Comparison of ENCODE assay signal across 16 mouse cellular contexts in genomic region chr9:14304262-14304968, GRCm38 (mm10). TPM values are rescaled to one million over a fixed set of nuclear protein-coding genes. Genes with fewer than 3 reads are reported as not detected.
DNase-seq lines count a peak whose midpoint lies in the region; ATAC-seq and TF ChIP-seq lines count a peak whose summit lies in the region.
"Had no signal": no experiment of that assay in that cellular context is flagged by ENCODE, and none has a peak within 500 bp of the region (broad histone marks: within the 10 kb centered on the region; RNA-seq: fewer than 3 reads in every experiment).

No protein-coding gene starts in this region.

- no peak overlapping the region for H3K27ac ChIP-seq in forebrain, embryonic 14.5 days (ENCODE audit: low read depth, low read length)
- H3K27ac ChIP-seq in hindbrain, embryonic 16.5 days (ENCODE audit: low read depth, low read length), result peak overlapping the region; percentile 31; the same call in 1 of the 2 replicates
- no peak overlapping the region for H3K27ac ChIP-seq in neural tube, embryonic 12.5 days
- no peak overlapping the region for H3K27ac ChIP-seq in lung, postnatal 0 days (ENCODE audit: low read length)
- H3K27ac ChIP-seq: embryonic facial prominence, embryonic 10.5 days; intestine, embryonic 15.5 days; limb, embryonic 12.5 days had no signal

- ATAC-seq in forebrain, embryonic 14.5 days, result peak; percentile 94
- ATAC-seq in hindbrain, embryonic 16.5 days, result peak; percentile 84
- ATAC-seq in neural tube, embryonic 12.5 days (ENCODE audit: low FRiP score, low read depth), result peak; percentile 69
- no peak for ATAC-seq in lung, postnatal 0 days
- ATAC-seq: intestine, embryonic 15.5 days had no signal

- DNase-seq in embryo, embryonic 10.5 days (ENCODE audit: low spot score), result peak; percentile 41
- peak; percentile 85 for DNase-seq in forebrain, embryonic 14.5 days (ENCODE audit: low spot score)
- DNase-seq in kidney, postnatal 4 days, result no peak
- no peak for DNase-seq in layer of hippocampus, postnatal 10 days (ENCODE audit: low spot score in 2 of 2)
- no peak for DNase-seq in lung, postnatal 0 days (ENCODE audit: low spot score)
- DNase-seq: cerebellum, adult 2 months; gastrocnemius, postnatal 14 days; kidney, postnatal 10 days; lung, postnatal 4 days; thymus, adult 2 months had no signal

- TF ChIP-seq CTCF in lung, postnatal 0 days (IDR thresholded peaks at IDR 0.05), result no peak

- H3K9me3 ChIP-seq in forebrain, embryonic 14.5 days (replicated peaks; ENCODE audit: control insufficient read depth, low read length), result no peaks in the 10 kb centered on the region
- no peaks in the 10 kb centered on the region for H3K9me3 ChIP-seq in hindbrain, embryonic 16.5 days (ENCODE audit: control insufficient read depth, low read length)
- H3K9me3 ChIP-seq in neural tube, embryonic 12.5 days, result no peaks in the 10 kb centered on the region
- no peaks in the 10 kb centered on the region for H3K9me3 ChIP-seq in lung, postnatal 0 days (ENCODE audit: low read length)
- H3K9me3 ChIP-seq: embryonic facial prominence, embryonic 10.5 days; heart, embryonic 12.5 days; intestine, embryonic 15.5 days; limb, embryonic 12.5 days had no signal

- no peak overlapping the region for H3K4me2 ChIP-seq in forebrain, embryonic 14.5 days (ENCODE audit: low read length)
- H3K4me2 ChIP-seq in hindbrain, embryonic 16.5 days (ENCODE audit: low read length), result peak overlapping the region; percentile 18; the same call in 1 of the 2 replicates
- H3K4me2 ChIP-seq in neural tube, embryonic 12.5 days (replicated peaks), result 0 out of 2 replicates have a peak overlapping the region, but pooled peaks have one; percentile 16
- H3K4me2 ChIP-seq in lung, postnatal 0 days (replicated peaks; ENCODE audit: low read depth, low read length), result no peak overlapping the region
- H3K4me2 ChIP-seq: heart, embryonic 12.5 days; intestine, embryonic 15.5 days; limb, embryonic 12.5 days had no signal

- TF ChIP-seq EP300 in lung, postnatal 0 days (IDR thresholded peaks at IDR 0.05), result no peak

- no peak overlapping the region for H3K9ac ChIP-seq in forebrain, embryonic 14.5 days (ENCODE audit: low read length)
- H3K9ac ChIP-seq in hindbrain, embryonic 16.5 days (ENCODE audit: low read depth, low read length), result no peak overlapping the region
- H3K9ac ChIP-seq in neural tube, embryonic 12.5 days, result no peak overlapping the region
- H3K9ac ChIP-seq in lung, postnatal 0 days (replicated peaks; ENCODE audit: low read depth), result no peak overlapping the region
- H3K9ac ChIP-seq: heart, embryonic 12.5 days; intestine, embryonic 15.5 days; limb, embryonic 12.5 days had no signal

- 6% methylated on average over 9 of the region's 9 CpGs for WGBS in forebrain, embryonic 14.5 days
- 18% methylated on average over 9 of the region's 9 CpGs for WGBS in hindbrain, embryonic 16.5 days
- WGBS in neural tube, embryonic 12.5 days, result 41% methylated on average over 9 of the region's 9 CpGs
- 77% methylated on average over 9 of the region's 9 CpGs for WGBS in lung, postnatal 0 days

- peaks cover 9% of the 10 kb centered on the region; the same call in 1 of the 2 replicates for H3K4me1 ChIP-seq in forebrain, embryonic 14.5 days (ENCODE audit: control insufficient read depth, insufficient read depth, low read length)
- peaks cover 4% of the 10 kb centered on the region for H3K4me1 ChIP-seq in hindbrain, embryonic 16.5 days (ENCODE audit: control insufficient read depth, insufficient read depth, low read depth, low read length)
- H3K4me1 ChIP-seq in neural tube, embryonic 12.5 days, result peaks cover 7% of the 10 kb centered on the region; the same call in 1 of the 2 replicates
- no peaks in the 10 kb centered on the region for H3K4me1 ChIP-seq in lung, postnatal 0 days (ENCODE audit: insufficient read depth, low read depth, low read length)
- H3K4me1 ChIP-seq: embryonic facial prominence, embryonic 10.5 days had no signal

- peaks cover 12% of the 10 kb centered on the region; the same call in 1 of the 2 replicates for H3K36me3 ChIP-seq in forebrain, embryonic 14.5 days (ENCODE audit: control insufficient read depth, insufficient read depth, low read length)
- peaks cover 2% of the 10 kb centered on the region; the same call in 1 of the 2 replicates for H3K36me3 ChIP-seq in hindbrain, embryonic 16.5 days (ENCODE audit: control insufficient read depth, insufficient read depth, low read length)
- peaks cover 13% of the 10 kb centered on the region for H3K36me3 ChIP-seq in neural tube, embryonic 12.5 days
- no peaks in the 10 kb centered on the region for H3K36me3 ChIP-seq in lung, postnatal 0 days (ENCODE audit: insufficient read depth, low read length)

- H3K4me3 ChIP-seq in forebrain, embryonic 14.5 days (ENCODE audit: low read depth, low read length), result no peak overlapping the region
- H3K4me3 ChIP-seq in hindbrain, embryonic 16.5 days (ENCODE audit: low read length), result no peak overlapping the region
- no peak overlapping the region for H3K4me3 ChIP-seq in neural tube, embryonic 12.5 days
- no peak overlapping the region for H3K4me3 ChIP-seq in lung, postnatal 0 days (ENCODE audit: low read depth, low read length)
- H3K4me3 ChIP-seq: embryonic facial prominence, embryonic 10.5 days; heart, embryonic 12.5 days; intestine, embryonic 15.5 days; limb, embryonic 12.5 days had no signal

- H3K27me3 ChIP-seq in forebrain, embryonic 14.5 days (replicated peaks; ENCODE audit: control insufficient read depth, insufficient read depth, low read length), result 0 out of 2 replicates have a peak, but pooled peaks cover 3% of the 10 kb centered on the region
- H3K27me3 ChIP-seq in hindbrain, embryonic 16.5 days (replicated peaks; ENCODE audit: control insufficient read depth, insufficient read depth, low read length), result no peaks in the 10 kb centered on the region
- H3K27me3 ChIP-seq in neural tube, embryonic 12.5 days (replicated peaks), result no peaks in the 10 kb centered on the region
- no peaks in the 10 kb centered on the region for H3K27me3 ChIP-seq in lung, postnatal 0 days (replicated peaks; ENCODE audit: insufficient read depth, low read length)
- H3K27me3 ChIP-seq: heart, embryonic 12.5 days; intestine, embryonic 15.5 days; limb, embryonic 12.5 days had no signal

RNA-seq across cellular contexts. Expression of gene Sesn3, which starts 29.5 kb away (rescaled TPM):
- 12.4 and 18.6 TPM in 2 replicates for polyA plus RNA-seq in forebrain, embryonic 14.5 days (2014; fragmentation: Nextera tagmentation; extraction: Ambion mirVana)
- polyA plus RNA-seq in hindbrain, embryonic 16.5 days (2015; fragmentation: Nextera tagmentation; extraction: Ambion mirVana), result 15.9 and 21.0 TPM in 2 replicates
- polyA plus RNA-seq in neural tube, embryonic 12.5 days (2016; fragmentation: Nextera tagmentation; extraction: Ambion mirVana), result 19.7 and 24.3 TPM in 2 replicates
- 10 to 100 TPM; 58.2 to 61.1 TPM for total RNA-seq in layer of hippocampus, postnatal 10 days (2021)
- 6.0 and 6.7 TPM in 2 replicates for polyA plus RNA-seq in lung, postnatal 0 days (2015; fragmentation: Nextera tagmentation; extraction: Ambion mirVana)

Comparison
In these comparisons a context has a peak if more than half of its experiments do, and no peak if none do; other contexts are left out.
1. DNase-seq: peak in embryo, embryonic 10.5 days (single experiment) and forebrain, embryonic 14.5 days (single experiment); none in kidney, postnatal 4 days (0 of 2), layer of hippocampus, postnatal 10 days (0 of 2) and lung, postnatal 0 days (single experiment).
2. H3K4me2 ChIP-seq: peak in hindbrain, embryonic 16.5 days (single experiment) and neural tube, embryonic 12.5 days (single experiment); none in forebrain, embryonic 14.5 days (single experiment) and lung, postnatal 0 days (single experiment).